Mouse (Mus musculus) limb, embryonic 12.5 days (tissue): ENCODE results near the gene Ccdc61. TPM values are rescaled to one million over a fixed set of nuclear protein-coding genes. Genes with fewer than 3 reads are reported as not detected.
A peak's percentile ranks its signal among the peaks of the same experiment; 100 is the strongest.

Source experiments
- ATAC-seq: fragments of 200-750 bp; cut with Nextera tagmentation; 2 replicates; pipeline ENCODE4 v1.8.0; 2017; ENCODE audit warnings: low read depth, moderate TSS enrichment; ENCODE audit not compliant: insufficient number of reproducible peaks, insufficient read depth, low FRiP score, low TSS enrichment
- H3K27ac ChIP-seq: fragments of 300-500 bp; sonication (generic); 2 replicates; pipeline ENCODE4 v1.5.1; 2016; ENCODE audit warnings: mild to moderate bottlenecking, moderate library complexity
- H3K27me3 ChIP-seq: fragments of 300-500 bp; sonication (generic); 2 replicates; pipeline ENCODE4 v1.6.1; 2016; ENCODE audit warnings: mild to moderate bottlenecking, moderate library complexity
- H3K36me3 ChIP-seq: fragments of 300-500 bp; sonication (generic); 2 replicates; pipeline ENCODE4 v1.6.1; 2016; ENCODE audit warnings: mild to moderate bottlenecking, moderate library complexity
- H3K4me1 ChIP-seq: fragments of 300-500 bp; sonication (generic); replicated peaks from 2 replicates; pipeline ENCODE4 v1.6.1; 2016
- H3K4me2 ChIP-seq: fragments of 300-500 bp; sonication (generic); 2 replicates; pipeline ENCODE4 v1.6.1; 2016; ENCODE audit warnings: mild to moderate bottlenecking, moderate library complexity
- H3K4me3 ChIP-seq: fragments of 300-500 bp; sonication (generic); replicated peaks from 2 replicates; pipeline ENCODE4 v1.5.1; 2016; ENCODE audit warnings: mild to moderate bottlenecking
- H3K9ac ChIP-seq: fragments of 300-500 bp; sonication (generic); replicated peaks from 2 replicates; pipeline ENCODE4 v1.6.1; 2016; ENCODE audit warnings: mild to moderate bottlenecking, moderate library complexity
- H3K9me3 ChIP-seq: fragments of 300-500 bp; sonication (generic); 2 replicates; pipeline ENCODE4 v1.6.1; 2016; ENCODE audit warnings: mild to moderate bottlenecking, moderate library complexity
- WGBS: fragments of 180-500 bp; shearing (Covaris S2); methylation state at CpG from one replicate; pipeline ENCODE4 v1.1.7; 2016; 5-methylcytosine and 5-hydroxymethylcytosine counted together
- polyA plus RNA-seq: library from polyadenylated mRNA; unstranded; fragments of >200 nt; fragmentation: Nextera tagmentation; extraction: Ambion mirVana; gene quantifications from 2 replicates; pipeline ENCODE4 v1.2.1, GENCODE M21; 2016

The Ccdc61 gene
- polyA plus RNA-seq, 1 experiment from 2014 or later, result 45.3 TPM

GRCm38 (mm10) chr7:18909797-18910196 lies 418 bp downstream of the Ccdc61 start:
- H3K27ac ChIP-seq, result no peak overlapping the region
- peak; percentile 15; the same call in 1 of the 2 replicates for ATAC-seq

GRCm38 (mm10) chr7:18904971-18905370 lies 5.2 kb downstream of the Ccdc61 start:
- no peak for ATAC-seq
- Histone ChIP-seq H3K27ac (no peak overlapping the region), H3K27me3 (no peaks in the 10 kb centered on the region), H3K36me3 (peaks cover 59% of the 10 kb centered on the region), H3K9ac (no peak overlapping the region), H3K4me3 (no peak overlapping the region), H3K4me1 (peaks cover 11% of the 10 kb centered on the region), H3K4me2 (no peak overlapping the region), H3K9me3 (no peaks in the 10 kb centered on the region)
- 87% methylated on average over 3 of the region's 3 CpGs for WGBS

More at GRCm38 (mm10) chr7:18909797-18910196, 418 bp downstream of the Ccdc61 start:
- Histone ChIP-seq H3K9ac (peak overlapping the region; percentile 71), H3K27me3 (no peaks in the 10 kb centered on the region), H3K4me1 (peaks cover 17% of the 10 kb centered on the region), H3K4me3 (peak overlapping the region; percentile 81), H3K36me3 (peaks cover 18% of the 10 kb centered on the region), H3K9me3 (no peaks in the 10 kb centered on the region), H3K4me2 (peak overlapping the region; percentile 76)
- WGBS, result 10% methylated on average over 17 of the region's 17 CpGs

DNA sequence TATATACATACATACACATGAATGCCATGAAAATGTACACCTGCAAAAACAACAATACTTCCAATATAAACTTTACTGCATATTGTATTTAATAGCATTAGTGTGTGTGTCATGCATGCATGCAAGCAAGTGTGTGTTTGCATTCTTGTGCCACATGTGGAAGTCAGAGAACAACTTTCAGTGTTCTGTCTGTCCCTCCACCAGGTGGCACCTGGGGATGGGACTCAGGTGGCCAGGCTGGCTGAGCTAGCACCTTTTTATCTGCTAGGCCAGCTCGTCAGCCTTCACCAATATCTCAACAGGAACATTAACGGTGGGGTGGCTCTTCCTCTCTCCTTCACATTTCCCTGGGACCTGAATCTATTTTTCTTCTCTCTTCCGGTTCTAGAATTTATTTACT lies 7.7 kb downstream of the Ccdc61 start:
- Histone ChIP-seq H3K4me1 (no peaks in the 10 kb centered on the region), H3K9me3 (no peaks in the 10 kb centered on the region), H3K4me3 (no peak overlapping the region), H3K27me3 (no peaks in the 10 kb centered on the region), H3K9ac (no peak overlapping the region), H3K4me2 (no peak overlapping the region), H3K36me3 (peaks cover 76% of the 10 kb centered on the region), H3K27ac (no peak overlapping the region)
- 76% methylated on average over 3 of the region's 3 CpGs for WGBS
- no peak for ATAC-seq

- no peaks in the 10 kb centered on the region for H3K9me3 ChIP-seq
- no peak overlapping the region for H3K4me2 ChIP-seq
- H3K4me3 ChIP-seq, result no peak overlapping the region
- no peaks in the 10 kb centered on the region for H3K27me3 ChIP-seq
- ATAC-seq, result no peak
- no peak overlapping the region for H3K27ac ChIP-seq
- no peak overlapping the region for H3K9ac ChIP-seq
- H3K4me1 ChIP-seq, result no peaks in the 10 kb centered on the region
- 87% methylated on average over 2 of the region's 2 CpGs for WGBS
- H3K36me3 ChIP-seq, result peaks cover 66% of the 10 kb centered on the region
Observed at GRCm38 (mm10) chr7:18900513-18900912, 9.7 kb downstream of the Ccdc61 start.

- no peak overlapping the region for H3K4me3 ChIP-seq
- H3K4me1 ChIP-seq, result peaks cover 21% of the 10 kb centered on the region
- no peak overlapping the region for H3K27ac ChIP-seq
- 49% methylated on average over 5 of the region's 5 CpGs for WGBS
- no peak overlapping the region for H3K4me2 ChIP-seq
- peaks cover 25% of the 10 kb centered on the region for H3K27me3 ChIP-seq
- no peak for ATAC-seq
- H3K36me3 ChIP-seq, result peaks cover 40% of the 10 kb centered on the region
- no peak overlapping the region for H3K9ac ChIP-seq
- H3K9me3 ChIP-seq, result no peaks in the 10 kb centered on the region
Observed at GRCm38 (mm10) chr7:18896536-18896935, 13.7 kb downstream of the Ccdc61 start.

DNA sequence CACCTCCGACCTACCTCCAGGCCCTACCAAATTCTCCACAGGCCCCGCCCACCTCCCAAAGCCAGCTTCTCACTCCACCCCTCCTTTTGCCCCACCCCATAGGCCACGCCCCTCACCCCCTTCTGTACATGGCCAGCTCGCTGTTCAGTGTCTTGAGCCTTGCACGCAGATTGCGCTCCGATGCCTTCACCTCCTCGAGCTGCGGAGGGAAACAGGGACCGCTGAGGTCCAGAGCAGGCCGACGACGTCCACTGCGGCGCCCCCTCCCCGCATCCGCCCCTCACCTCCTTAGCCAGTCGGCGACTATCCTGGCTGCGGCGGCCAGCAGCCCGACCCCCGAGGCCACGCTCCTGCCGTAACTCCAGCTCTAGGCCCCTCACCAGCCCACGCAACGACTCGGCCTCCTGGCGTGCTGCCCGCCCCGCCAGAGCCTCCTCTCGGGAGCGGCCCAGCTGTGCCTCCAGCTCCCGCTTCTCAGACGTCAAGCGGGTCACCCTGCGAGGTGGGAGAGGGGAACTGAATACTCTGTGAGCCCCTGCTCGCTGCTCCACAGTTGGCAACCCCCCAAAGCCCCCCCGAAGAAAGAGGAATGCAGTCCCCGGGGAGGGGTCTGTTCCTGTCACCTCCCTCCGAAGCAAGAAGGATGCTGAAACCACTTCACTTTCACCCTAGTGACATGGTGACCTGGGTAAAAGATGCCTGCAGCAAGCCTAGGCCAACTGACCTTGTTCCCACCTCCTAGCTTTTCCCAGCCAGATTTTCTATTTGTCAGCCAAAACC lies 16.4 kb downstream of the Ccdc61 start:
- WGBS, result under 1% methylated on average over 41 of the region's 41 CpGs
- Histone ChIP-seq H3K4me2 (peak overlapping the region; percentile 87), H3K36me3 (peaks cover 13% of the 10 kb centered on the region), H3K4me3 (peak overlapping the region; percentile 43), H3K27me3 (peaks cover 25% of the 10 kb centered on the region), H3K4me1 (peaks cover 21% of the 10 kb centered on the region), H3K9ac (peak overlapping the region; percentile 70), H3K27ac (peak overlapping the region; percentile 12; the same call in 1 of the 2 replicates), H3K9me3 (no peaks in the 10 kb centered on the region)
- ATAC-seq, result peak; percentile 23; the same call in 1 of the 2 replicates

GRCm38 (mm10) chr7:18893009-18893408 lies 17.2 kb downstream of the Ccdc61 start:
- Histone ChIP-seq H3K27ac (no peak overlapping the region), H3K27me3 (peaks cover 25% of the 10 kb centered on the region), H3K9ac (0 out of 2 replicates have a peak overlapping the region, but pooled peaks have one; percentile 55), H3K4me1 (peaks cover 21% of the 10 kb centered on the region), H3K36me3 (peaks cover 5% of the 10 kb centered on the region), H3K9me3 (no peaks in the 10 kb centered on the region), H3K4me3 (peak overlapping the region; percentile 43), H3K4me2 (peak overlapping the region; percentile 87)
- 22% methylated on average over 27 of the region's 27 CpGs for WGBS
- ATAC-seq, result 0 out of 2 replicates have a peak, but pooled peaks have one; percentile 38

- H3K27me3 ChIP-seq, result peaks cover 25% of the 10 kb centered on the region
- H3K36me3 ChIP-seq, result peaks cover under 1% of the 10 kb centered on the region; the same call in 1 of the 2 replicates
- H3K9ac ChIP-seq, result peak overlapping the region; percentile 55
- H3K4me2 ChIP-seq, result peak overlapping the region; percentile 87
- H3K4me3 ChIP-seq, result peak overlapping the region; percentile 43
- 0 out of 2 replicates have a peak, but pooled peaks have one; percentile 13 for ATAC-seq
- peaks cover 21% of the 10 kb centered on the region for H3K4me1 ChIP-seq
- no peaks in the 10 kb centered on the region for H3K9me3 ChIP-seq
- H3K27ac ChIP-seq, result no peak overlapping the region
- WGBS, result 21% methylated on average over 33 of the region's 33 CpGs
Observed at GRCm38 (mm10) chr7:18891872-18892599, 18.2 kb downstream of the Ccdc61 start.

DNA sequence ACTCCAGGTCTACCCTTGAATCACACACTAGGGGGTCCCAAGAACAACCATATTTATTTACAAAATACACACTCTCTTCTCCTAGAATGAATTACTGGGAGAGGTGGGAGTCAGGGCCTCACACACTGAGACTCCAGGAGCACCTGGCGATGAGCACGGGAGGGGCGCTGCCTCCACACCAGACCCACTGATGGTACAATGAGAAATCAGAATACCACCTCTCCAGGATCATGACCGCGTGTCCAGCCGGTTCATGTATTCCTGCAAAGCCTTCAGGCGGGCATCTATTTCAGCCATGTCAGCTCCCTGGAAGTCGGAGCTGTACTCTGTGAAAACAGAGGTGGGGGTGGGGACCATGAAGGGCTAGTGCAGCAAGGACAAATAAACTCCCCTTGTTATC lies 19.4 kb downstream of the Ccdc61 start:
- no peak overlapping the region for H3K4me3 ChIP-seq
- no peak overlapping the region for H3K27ac ChIP-seq
- no peak for ATAC-seq
- peaks cover 6% of the 10 kb centered on the region; the same call in 1 of the 2 replicates for H3K36me3 ChIP-seq
- WGBS, result 93% methylated on average over 8 of the region's 8 CpGs
- H3K9me3 ChIP-seq, result no peaks in the 10 kb centered on the region
- H3K4me1 ChIP-seq, result peaks cover 21% of the 10 kb centered on the region
- H3K9ac ChIP-seq, result no peak overlapping the region
- H3K4me2 ChIP-seq, result no peak overlapping the region
- peaks cover 25% of the 10 kb centered on the region for H3K27me3 ChIP-seq

GRCm38 (mm10) chr7:18886963-18887362 lies 23.3 kb downstream of the Ccdc61 start:
- Histone ChIP-seq H3K4me1 (no peaks in the 10 kb centered on the region), H3K9ac (no peak overlapping the region), H3K9me3 (no peaks in the 10 kb centered on the region), H3K27ac (no peak overlapping the region), H3K4me2 (no peak overlapping the region), H3K27me3 (no peaks in the 10 kb centered on the region), H3K4me3 (no peak overlapping the region), H3K36me3 (peaks cover 6% of the 10 kb centered on the region; the same call in 1 of the 2 replicates)
- ATAC-seq, result no peak
- WGBS, result 81% methylated on average over 1 of the region's 1 CpGs

- Histone ChIP-seq H3K4me3 (no peak overlapping the region), H3K36me3 (peaks cover 6% of the 10 kb centered on the region; the same call in 1 of the 2 replicates), H3K9ac (no peak overlapping the region), H3K9me3 (no peaks in the 10 kb centered on the region), H3K4me2 (no peak overlapping the region), H3K27me3 (no peaks in the 10 kb centered on the region), H3K27ac (no peak overlapping the region), H3K4me1 (no peaks in the 10 kb centered on the region)
- no peak for ATAC-seq
- 55% methylated on average over 13 of the region's 13 CpGs for WGBS
Observed at GRCm38 (mm10) chr7:18884745-18885422, 25.3 kb downstream of the Ccdc61 start.
